Mouse (Mus musculus) heart, postnatal 0 days (tissue): ENCODE results near the gene Tex14. TPM values are rescaled to one million over a fixed set of nuclear protein-coding genes. Genes with fewer than 3 reads are reported as not detected.

Experiments used
- ATAC-seq: fragments of 200-750 bp; cut with Nextera tagmentation; 2 replicates; pipeline ENCODE4 v1.8.0; 2017; ENCODE audit warnings: low read depth, moderate number of reproducible peaks, moderate library complexity; ENCODE audit not compliant: insufficient read depth
- DNase-seq: peaks from one replicate; pipeline ENCODE4 v3.0.0-alpha.2; 2016; ENCODE audit warnings: low spot score
- H3K27ac ChIP-seq: fragments of 300-500 bp; sonication (generic); 2 replicates; pipeline ENCODE4 v1.5.1; 2014; ENCODE audit warnings: low read depth, mild to moderate bottlenecking
- H3K27me3 ChIP-seq: fragments of 300-500 bp; sonication (generic); 2 replicates; pipeline ENCODE4 v1.6.1; 2014; ENCODE audit warnings: low read length, mixed read lengths; ENCODE audit not compliant: control insufficient read depth, insufficient read depth
- H3K36me3 ChIP-seq: fragments of 300-500 bp; sonication (generic); replicated peaks from 2 replicates; pipeline ENCODE4 v1.6.1; 2014; ENCODE audit warnings: low read length, mixed read lengths; ENCODE audit not compliant: control insufficient read depth, insufficient read depth
- H3K4me1 ChIP-seq: fragments of 300-500 bp; sonication (generic); 2 replicates; pipeline ENCODE4 v1.6.1; 2014; ENCODE audit warnings: antibody characterized with exemption; ENCODE audit not compliant: control insufficient read depth, insufficient read depth
- H3K4me2 ChIP-seq: fragments of 300-500 bp; sonication (generic); 2 replicates; pipeline ENCODE4 v1.6.1; 2014; ENCODE audit warnings: low read depth, mild to moderate bottlenecking, low read length, moderate library complexity
- H3K4me3 ChIP-seq: fragments of 300-500 bp; sonication (generic); 2 replicates; pipeline ENCODE4 v1.5.1; 2014; ENCODE audit warnings: low read depth, low read length
- H3K9ac ChIP-seq: fragments of 300-500 bp; sonication (generic); replicated peaks from 2 replicates; pipeline ENCODE4 v1.6.1; 2014; ENCODE audit warnings: low read depth, low read length, mixed read lengths
- H3K9me3 ChIP-seq: fragments of 300-500 bp; sonication (generic); replicated peaks from 2 replicates; pipeline ENCODE4 v1.6.1; 2016; ENCODE audit warnings: low read length; ENCODE audit not compliant: control insufficient read depth
- CTCF ChIP-seq: IDR thresholded peaks from 2 replicates; pipeline ENCODE4 v1.5.1; 2016; ENCODE audit warnings: antibody characterized with exemption, control low read depth, low read depth
- EP300 ChIP-seq: IDR thresholded peaks from 2 replicates; pipeline ENCODE4 v1.6.1; 2016; ENCODE audit warnings: antibody characterized with exemption, low read depth
- WGBS: fragments of 180-500 bp; shearing (Covaris S2); extraction: QIAGEN DNeasy Blood & Tissue Kit; methylation state at CpG from one replicate; pipeline ENCODE4 v1.1.7; 2014; 5-methylcytosine and 5-hydroxymethylcytosine counted together
- polyA plus RNA-seq: library from polyadenylated mRNA; unstranded; fragments of >200 nt; fragmentation: Nextera tagmentation; extraction: Ambion mirVana; gene quantifications from 2 replicates; pipeline ENCODE4 v1.2.1, GENCODE M21; 2015
- total RNA-seq: library from RNA; depleted of rRNA; stranded (reverse); fragments of >200 nt; gene quantifications from 2 replicates; pipeline ENCODE4 v1.2.3, GENCODE M21; 2014; ENCODE audit warnings: low replicate concordance

Tex14 gene
- total and polyA plus RNA-seq, 2 experiments from 2014 or later: 0.22 to 0.46 TPM

DNA sequence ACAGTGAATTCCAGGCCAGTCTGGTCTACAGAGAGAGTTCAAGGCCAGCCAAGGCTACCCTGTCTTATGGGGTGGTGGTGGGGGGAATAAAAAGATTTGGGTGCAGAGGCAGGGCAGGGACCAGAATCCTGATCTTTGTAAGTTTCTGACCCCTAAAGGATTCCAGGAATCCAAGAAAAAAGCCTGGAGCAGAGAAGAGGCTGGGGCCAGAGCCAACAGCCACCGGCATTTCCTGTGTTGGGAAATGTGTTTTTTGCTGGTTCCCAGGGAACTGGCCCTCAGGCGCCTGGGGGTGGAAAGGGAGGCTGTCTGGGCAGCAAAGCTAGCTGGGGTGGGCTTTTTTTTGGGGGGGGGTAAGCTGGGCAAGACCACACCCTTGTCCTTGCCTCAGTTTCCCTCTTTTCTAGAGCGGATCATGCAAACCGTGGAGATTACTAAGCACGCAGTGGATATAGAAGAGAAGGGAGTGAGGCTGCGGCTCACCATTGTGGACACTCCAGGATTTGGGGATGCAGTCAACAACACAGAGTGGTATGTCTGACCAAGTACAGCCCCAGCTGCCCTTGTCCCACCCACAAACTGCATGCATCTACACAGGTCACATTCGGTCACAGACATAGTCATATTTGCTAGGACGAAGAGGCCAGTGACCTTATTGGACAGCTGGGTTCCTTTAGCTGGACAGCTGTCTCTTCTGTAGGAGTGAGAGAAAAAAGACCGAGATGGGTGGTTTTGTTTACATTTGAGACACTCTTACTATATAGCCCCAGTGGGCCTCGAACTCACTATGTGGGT, 180.0 kb downstream of the Tex14 start:
- TF ChIP-seq CTCF: no peak
- no peak for TF ChIP-seq EP300
- 0 out of 2 replicates have a peak, but pooled peaks have one; percentile 29 for ATAC-seq
- DNase-seq: peak; percentile 67
- no peak overlapping the region for H3K4me2 ChIP-seq
- no peaks in the 10 kb centered on the region; the same call in 1 of the 2 replicates for H3K36me3 ChIP-seq
- no peaks in the 10 kb centered on the region for H3K27me3 ChIP-seq
- 62% methylated on average over 9 of the region's 10 CpGs for WGBS
- H3K4me1 ChIP-seq: peaks cover 14% of the 10 kb centered on the region; the same call in 1 of the 2 replicates
- H3K9me3 ChIP-seq: no peaks in the 10 kb centered on the region
- H3K27ac ChIP-seq: peak overlapping the region; percentile 75
- H3K9ac ChIP-seq: no peak overlapping the region
- H3K4me3 ChIP-seq: no peak overlapping the region

- H3K4me1 ChIP-seq: peaks cover 20% of the 10 kb centered on the region
- H3K4me2 ChIP-seq: no peak overlapping the region
- 91% methylated on average over 5 of the region's 5 CpGs for WGBS
- no peak overlapping the region for H3K27ac ChIP-seq
- no peak for TF ChIP-seq CTCF
- TF ChIP-seq EP300: no peak
- no peaks in the 10 kb centered on the region for H3K27me3 ChIP-seq
- ATAC-seq (no peak), DNase-seq (no peak)
- no peaks in the 10 kb centered on the region for H3K9me3 ChIP-seq
- no peak overlapping the region for H3K9ac ChIP-seq
- no peak overlapping the region for H3K4me3 ChIP-seq
- no peaks in the 10 kb centered on the region; the same call in 1 of the 2 replicates for H3K36me3 ChIP-seq
Observed at GRCm38 (mm10) chr11:87587211-87587874, 182.5 kb downstream of the Tex14 start.

DNA sequence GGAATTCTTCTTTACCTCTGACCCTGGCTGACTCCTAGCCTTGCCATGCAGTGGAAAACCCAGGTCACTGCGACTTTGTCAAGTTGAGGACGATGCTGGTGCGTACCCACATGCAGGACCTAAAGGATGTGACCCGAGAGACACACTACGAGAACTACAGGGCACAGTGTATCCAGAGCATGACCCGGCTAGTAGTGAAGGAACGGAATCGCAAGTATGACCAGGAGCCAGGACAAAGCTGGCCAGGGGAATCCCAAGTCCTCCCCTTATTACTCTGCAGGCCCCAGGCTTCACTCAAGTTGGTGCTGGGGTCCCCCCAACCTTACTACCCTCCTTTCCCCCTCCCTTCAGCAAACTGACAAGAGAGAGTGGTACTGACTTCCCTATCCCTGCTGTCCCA, 184.7 kb downstream of the Tex14 start:
- no peak for ATAC-seq

GRCm38 (mm10) chr11:87590841-87591525, 186.1 kb downstream of the Tex14 start:
- H3K27ac ChIP-seq: peak overlapping the region; percentile 94
- peaks cover 4% of the 10 kb centered on the region for H3K36me3 ChIP-seq
- no peak for ATAC-seq
- DNase-seq: peak; percentile 47
- TF ChIP-seq CTCF (no peak), EP300 (0 out of 2 replicates have a peak, but pooled peaks have one; percentile 6)
- WGBS: 2% methylated on average over 25 of the region's 25 CpGs
- H3K9me3 ChIP-seq: no peaks in the 10 kb centered on the region
- H3K9ac ChIP-seq: peak overlapping the region; percentile 72
- H3K4me2 ChIP-seq: peak overlapping the region; percentile 62
- H3K27me3 ChIP-seq: no peaks in the 10 kb centered on the region
- H3K4me1 ChIP-seq: peaks cover 22% of the 10 kb centered on the region
- peak overlapping the region; percentile 58 for H3K4me3 ChIP-seq

More for the DNA sequence above, 184.7 kb downstream of the Tex14 start:
- Histone ChIP-seq H3K4me1 (peaks cover 18% of the 10 kb centered on the region), H3K4me2 (peak overlapping the region; percentile 62; the same call in 1 of the 2 replicates), H3K27ac (no peak overlapping the region), H3K36me3 (peaks cover 4% of the 10 kb centered on the region), H3K9me3 (no peaks in the 10 kb centered on the region), H3K9ac (no peak overlapping the region), H3K4me3 (no peak overlapping the region), H3K27me3 (no peaks in the 10 kb centered on the region)
- no peak for DNase-seq
- TF ChIP-seq EP300 (no peak), CTCF (no peak)
- 80% methylated on average over 8 of the region's 8 CpGs for WGBS
